17 mouse cellular contexts compared by ENCODE assay signal in genomic region chr2:118115647-118116046, GRCm38 (mm10). TPM values are rescaled to one million over a fixed set of nuclear protein-coding genes. Genes with fewer than 3 reads are reported as not detected.
DNase-seq lines count a peak whose midpoint lies in the region; ATAC-seq and TF ChIP-seq lines count a peak whose summit lies in the region.
"Had no signal": no experiment of that assay in that cellular context is flagged by ENCODE, and none has a peak within 500 bp of the region (broad histone marks: within the 10 kb centered on the region; RNA-seq: fewer than 3 reads in every experiment).

No protein-coding gene starts in this region.

- no peak for ATAC-seq in hindbrain, embryonic 15.5 days (ENCODE audit: low FRiP score, low read depth)
- ATAC-seq in hindbrain, embryonic 11.5 days (ENCODE audit: low FRiP score): no peak
- ATAC-seq in megakaryocyte, adult 5-6 weeks (ENCODE audit: poor library complexity, severe bottlenecking): no peak
- ATAC-seq in stomach, embryonic 16.5 days (ENCODE audit: insufficient read depth, low FRiP score): no peak
- ATAC-seq: midbrain, embryonic 13.5 days had no signal

- H3K9ac ChIP-seq in hindbrain, embryonic 15.5 days: no peak overlapping the region
- H3K9ac ChIP-seq in hindbrain, embryonic 11.5 days (ENCODE audit: low read depth, low read length): no peak overlapping the region
- H3K9ac ChIP-seq in stomach, embryonic 16.5 days (ENCODE audit: low read length): no peak overlapping the region; the same call in 1 of the 2 replicates
- H3K9ac ChIP-seq: midbrain, embryonic 13.5 days had no signal

- H3K4me2 ChIP-seq in hindbrain, embryonic 15.5 days: 0 out of 2 replicates have a peak overlapping the region, but pooled peaks have one; percentile 97
- H3K4me2 ChIP-seq in hindbrain, embryonic 11.5 days (replicated peaks; ENCODE audit: low read depth, low read length): no peak overlapping the region
- H3K4me2 ChIP-seq in stomach, embryonic 16.5 days (ENCODE audit: low read depth, low read length): peak overlapping the region; percentile 94; the same call in 1 of the 2 replicates
- H3K4me2 ChIP-seq: midbrain, embryonic 13.5 days had no signal

- TF ChIP-seq CTCF in embryonic fibroblast, embryonic 13.5 days (IDR thresholded peaks at IDR 0.05; ENCODE audit: borderline replicate concordance, insufficient read depth, low read length): no peak

- 75% methylated on average over 7 of the region's 7 CpGs for WGBS in hindbrain, embryonic 15.5 days
- WGBS in hindbrain, embryonic 11.5 days: 85% methylated on average over 7 of the region's 7 CpGs
- WGBS in stomach, embryonic 16.5 days: 83% methylated on average over 7 of the region's 7 CpGs

- no peak overlapping the region for H3K27ac ChIP-seq in hindbrain, embryonic 15.5 days (replicated peaks)
- H3K27ac ChIP-seq in hindbrain, embryonic 11.5 days (ENCODE audit: low read depth, low read length): no peak overlapping the region
- peak overlapping the region; percentile 14; the same call in 1 of the 2 replicates for H3K27ac ChIP-seq in embryonic fibroblast, embryonic 13.5 days (ENCODE audit: insufficient read depth, low read length)
- no peak overlapping the region for H3K27ac ChIP-seq in stomach, embryonic 16.5 days (ENCODE audit: low read length)
- H3K27ac ChIP-seq: hindbrain, postnatal 0 days; midbrain, embryonic 13.5 days had no signal

- TF ChIP-seq POLR2A in embryonic fibroblast, embryonic 13.5 days (IDR thresholded peaks at IDR 0.05; ENCODE audit: low read depth, low read length): peak; percentile 96

- DNase-seq in hindbrain, embryonic 11.5 days (ENCODE audit: low spot score): no peak
- DNase-seq in natural killer cell, adult 2 months (ENCODE audit: low spot score in 2 of 2): no peak
- DNase-seq: adrenal gland, postnatal 25 days; cerebellum, adult 8-10 months; kidney, adult 2 months; layer of hippocampus, postnatal 36 days; left cerebral cortex, postnatal 4 days; lung, postnatal 10 days; right cerebral cortex, postnatal 25 days had no signal

- H3K4me3 ChIP-seq in hindbrain, embryonic 15.5 days: no peak overlapping the region
- no peak overlapping the region for H3K4me3 ChIP-seq in hindbrain, embryonic 11.5 days (ENCODE audit: low read depth, low read length)
- H3K4me3 ChIP-seq in megakaryocyte, embryonic 14.5 days (replicated peaks): peak overlapping the region; percentile 95
- H3K4me3 ChIP-seq in embryonic fibroblast, embryonic 13.5 days (ENCODE audit: insufficient read depth, low read length): peak overlapping the region; percentile 39
- no peak overlapping the region for H3K4me3 ChIP-seq in stomach, embryonic 16.5 days (replicated peaks; ENCODE audit: low read length)
- H3K4me3 ChIP-seq: midbrain, embryonic 13.5 days had no signal

- peaks cover 6% of the 10 kb centered on the region; the same call in 1 of the 2 replicates for H3K27me3 ChIP-seq in hindbrain, embryonic 15.5 days
- H3K27me3 ChIP-seq in hindbrain, embryonic 11.5 days (ENCODE audit: control insufficient read depth, insufficient read depth, low read length): 0 out of 2 replicates have a peak, but pooled peaks cover 2% of the 10 kb centered on the region
- H3K27me3 ChIP-seq in megakaryocyte, embryonic 14.5 days (replicated peaks): no peaks in the 10 kb centered on the region
- H3K27me3 ChIP-seq in stomach, embryonic 16.5 days (ENCODE audit: control insufficient read depth, insufficient read depth, low read length): no peaks in the 10 kb centered on the region
- H3K27me3 ChIP-seq: CH12.LX had no signal

- H3K36me3 ChIP-seq in hindbrain, embryonic 15.5 days: no peaks in the 10 kb centered on the region
- H3K36me3 ChIP-seq in hindbrain, embryonic 11.5 days (ENCODE audit: control insufficient read depth, insufficient read depth, low read length): peaks cover 4% of the 10 kb centered on the region; the same call in 1 of the 2 replicates
- peaks cover 89% of the 10 kb centered on the region for H3K36me3 ChIP-seq in megakaryocyte, embryonic 14.5 days (replicated peaks; ENCODE audit: low read length)
- H3K36me3 ChIP-seq in stomach, embryonic 16.5 days (ENCODE audit: control insufficient read depth, insufficient read depth, low read length): peaks cover 27% of the 10 kb centered on the region

- H3K9me3 ChIP-seq in hindbrain, embryonic 15.5 days: no peaks in the 10 kb centered on the region
- no peaks in the 10 kb centered on the region for H3K9me3 ChIP-seq in hindbrain, embryonic 11.5 days (ENCODE audit: control insufficient read depth, low read length)
- no peaks in the 10 kb centered on the region for H3K9me3 ChIP-seq in megakaryocyte, embryonic 14.5 days
- H3K9me3 ChIP-seq in stomach, embryonic 16.5 days (replicated peaks; ENCODE audit: control insufficient read depth, low read length): no peaks in the 10 kb centered on the region
- H3K9me3 ChIP-seq: midbrain, embryonic 13.5 days had no signal

- H3K4me1 ChIP-seq in hindbrain, embryonic 15.5 days (replicated peaks): peaks cover 45% of the 10 kb centered on the region
- peaks cover 2% of the 10 kb centered on the region; the same call in 1 of the 2 replicates for H3K4me1 ChIP-seq in hindbrain, embryonic 11.5 days (replicated peaks; ENCODE audit: control insufficient read depth, insufficient read depth, low read length)
- peaks cover 67% of the 10 kb centered on the region for H3K4me1 ChIP-seq in megakaryocyte, embryonic 14.5 days
- no peaks in the 10 kb centered on the region for H3K4me1 ChIP-seq in embryonic fibroblast, embryonic 13.5 days (ENCODE audit: control insufficient read depth, insufficient read depth, low read length)
- H3K4me1 ChIP-seq in stomach, embryonic 16.5 days (ENCODE audit: control insufficient read depth, insufficient read depth, low read length): peaks cover 12% of the 10 kb centered on the region

RNA-seq across cellular contexts. Expression of gene Thbs1, which starts 4.0 kb away (rescaled TPM):
- polyA plus RNA-seq in hindbrain, embryonic 15.5 days (2015; fragmentation: Nextera tagmentation; extraction: Ambion mirVana): 6.4 and 6.9 TPM in 2 replicates
- polyA plus RNA-seq in hindbrain, embryonic 11.5 days (2014; fragmentation: Nextera tagmentation; extraction: Ambion mirVana): 39.9 and 46.1 TPM in 2 replicates
- polyA plus RNA-seq in megakaryocyte, embryonic 14.5 days (2012; ENCODE audit: insufficient read depth, low replicate concordance): 258 and 405 TPM in 2 replicates
- 27.3 and 28.8 TPM in 2 replicates for total RNA-seq in megakaryocyte, adult 5-6 weeks (2015)
- total RNA-seq in megakaryocyte, adult 5-6 weeks (2017): 32.7 and 37.6 TPM in 2 replicates
- 2,892 and 6,250 TPM in 2 replicates for polyA plus RNA-seq in embryonic fibroblast, embryonic 13.5 days (2011; ENCODE audit: insufficient read length, low read depth, missing spikeins)
- 79.3 and 88.6 TPM in 2 replicates for polyA plus RNA-seq in stomach, embryonic 16.5 days (2015; fragmentation: Nextera tagmentation; extraction: Ambion mirVana)

Comparison
In these comparisons a context has a peak if more than half of its experiments do, and no peak if none do; other contexts are left out.
1. H3K4me3 ChIP-seq: peak in megakaryocyte, embryonic 14.5 days (single experiment) and embryonic fibroblast, embryonic 13.5 days (single experiment); none in hindbrain, embryonic 15.5 days (single experiment), hindbrain, embryonic 11.5 days (single experiment) and stomach, embryonic 16.5 days (single experiment).